Comparison of ENCODE assay signal across 9 mouse cellular contexts in genomic region chr10:116727702-116728298, GRCm38 (mm10).
A peak's percentile ranks its signal among the peaks of the same experiment; 100 is the strongest.
DNase-seq lines count a peak whose midpoint lies in the region; ATAC-seq lines count a peak whose summit lies in the region.
"Had no signal": no experiment of that assay in that cellular context is flagged by ENCODE, and none has a peak within 500 bp of the region (broad histone marks: within the 10 kb centered on the region; RNA-seq: fewer than 3 reads in every experiment).

No protein-coding gene starts in this region.

- no peak for ATAC-seq in intestine, embryonic 14.5 days (replicated peaks; ENCODE audit: low FRiP score, low TSS enrichment, low read depth)
- no peak for ATAC-seq in intestine, embryonic 16.5 days
- ATAC-seq in hindbrain, embryonic 16.5 days, result no peak
- no peak for ATAC-seq in midbrain, embryonic 15.5 days (replicated peaks)

- no peaks in the 10 kb centered on the region for H3K36me3 ChIP-seq in intestine, embryonic 14.5 days (ENCODE audit: control insufficient read depth, insufficient read depth, low read length)
- no peaks in the 10 kb centered on the region for H3K36me3 ChIP-seq in intestine, embryonic 16.5 days (ENCODE audit: control insufficient read depth, insufficient read depth, low read length)
- no peaks in the 10 kb centered on the region for H3K36me3 ChIP-seq in hindbrain, embryonic 16.5 days (ENCODE audit: control insufficient read depth, insufficient read depth, low read length)
- no peaks in the 10 kb centered on the region for H3K36me3 ChIP-seq in midbrain, embryonic 15.5 days (replicated peaks)

- no peak overlapping the region for H3K4me3 ChIP-seq in intestine, embryonic 14.5 days (ENCODE audit: low read depth, low read length)
- H3K4me3 ChIP-seq in intestine, embryonic 16.5 days (ENCODE audit: low read length), result no peak overlapping the region
- no peak overlapping the region for H3K4me3 ChIP-seq in hindbrain, embryonic 16.5 days (ENCODE audit: low read length)
- no peak overlapping the region for H3K4me3 ChIP-seq in midbrain, embryonic 15.5 days
- H3K4me3 ChIP-seq: left cerebral cortex, adult 2 months had no signal

- H3K9ac ChIP-seq in intestine, embryonic 14.5 days (ENCODE audit: low read length), result no peak overlapping the region
- no peak overlapping the region for H3K9ac ChIP-seq in intestine, embryonic 16.5 days (ENCODE audit: low read depth, low read length)
- H3K9ac ChIP-seq in hindbrain, embryonic 16.5 days (ENCODE audit: low read depth, low read length), result no peak overlapping the region
- H3K9ac ChIP-seq in midbrain, embryonic 15.5 days, result no peak overlapping the region

- DNase-seq in intestine, embryonic 14.5 days (ENCODE audit: low spot score), result no peak
- peak; percentile 31 for DNase-seq in embryo, embryonic 10.5 days (ENCODE audit: low spot score)
- DNase-seq in adrenal gland, postnatal 36 days, result no peak
- DNase-seq in c-Kit-positive CD71-positive TER-119-positive erythroid progenitor cells, embryonic 14.5 days (ENCODE audit: low spot score), result no peak
- DNase-seq in thymus, postnatal 14 days, result no peak

- 0 out of 2 replicates have a peak, but pooled peaks cover 2% of the 10 kb centered on the region for H3K4me1 ChIP-seq in intestine, embryonic 14.5 days (replicated peaks; ENCODE audit: control insufficient read depth, insufficient read depth, low read length)
- H3K4me1 ChIP-seq in intestine, embryonic 16.5 days (ENCODE audit: control insufficient read depth, insufficient read depth, low read length), result no peaks in the 10 kb centered on the region
- H3K4me1 ChIP-seq in hindbrain, embryonic 16.5 days (ENCODE audit: control insufficient read depth, insufficient read depth, low read depth, low read length), result peaks cover 7% of the 10 kb centered on the region
- peaks cover 5% of the 10 kb centered on the region; the same call in 1 of the 2 replicates for H3K4me1 ChIP-seq in midbrain, embryonic 15.5 days

- WGBS in intestine, embryonic 14.5 days, result 32% methylated on average over 14 of the region's 14 CpGs
- 35% methylated on average over 14 of the region's 14 CpGs for WGBS in intestine, embryonic 16.5 days
- WGBS in hindbrain, embryonic 16.5 days, result 32% methylated on average over 14 of the region's 14 CpGs
- 27% methylated on average over 14 of the region's 14 CpGs for WGBS in midbrain, embryonic 15.5 days

- no peak overlapping the region for H3K27ac ChIP-seq in intestine, embryonic 14.5 days (ENCODE audit: low read depth)
- no peak overlapping the region for H3K27ac ChIP-seq in intestine, embryonic 16.5 days (ENCODE audit: low read length)
- H3K27ac ChIP-seq in hindbrain, embryonic 16.5 days (ENCODE audit: low read depth, low read length), result no peak overlapping the region
- no peak overlapping the region for H3K27ac ChIP-seq in midbrain, embryonic 15.5 days
- H3K27ac ChIP-seq: left cerebral cortex, adult 2 months had no signal

- H3K27me3 ChIP-seq in intestine, embryonic 14.5 days (replicated peaks; ENCODE audit: control insufficient read depth, insufficient read depth, low read length), result no peaks in the 10 kb centered on the region
- no peaks in the 10 kb centered on the region for H3K27me3 ChIP-seq in intestine, embryonic 16.5 days (replicated peaks; ENCODE audit: control insufficient read depth, insufficient read depth, low read length)
- H3K27me3 ChIP-seq in hindbrain, embryonic 16.5 days (replicated peaks; ENCODE audit: control insufficient read depth, insufficient read depth, low read length), result no peaks in the 10 kb centered on the region
- no peaks in the 10 kb centered on the region for H3K27me3 ChIP-seq in midbrain, embryonic 15.5 days (replicated peaks)

- peak overlapping the region; percentile 30 for H3K4me2 ChIP-seq in intestine, embryonic 14.5 days (ENCODE audit: low read length)
- H3K4me2 ChIP-seq in intestine, embryonic 16.5 days (ENCODE audit: low read depth, low read length), result no peak overlapping the region
- H3K4me2 ChIP-seq in hindbrain, embryonic 16.5 days (ENCODE audit: low read length), result peak overlapping the region; percentile 39
- peak overlapping the region; percentile 10; the same call in 1 of the 2 replicates for H3K4me2 ChIP-seq in midbrain, embryonic 15.5 days

- H3K9me3 ChIP-seq in intestine, embryonic 14.5 days (ENCODE audit: control insufficient read depth, low read length), result no peaks in the 10 kb centered on the region
- H3K9me3 ChIP-seq in intestine, embryonic 16.5 days (ENCODE audit: control insufficient read depth, low read length), result no peaks in the 10 kb centered on the region
- no peaks in the 10 kb centered on the region for H3K9me3 ChIP-seq in hindbrain, embryonic 16.5 days (ENCODE audit: control insufficient read depth, low read length)
- H3K9me3 ChIP-seq in midbrain, embryonic 15.5 days, result no peaks in the 10 kb centered on the region
